Mouse (Mus musculus) common myeloid progenitor, adult 5-6 weeks (primary cell): Measurements from ENCODE around the gene Slc9a1. TPM values are rescaled to one million over a fixed set of nuclear protein-coding genes. Genes with fewer than 3 reads are reported as not detected.
A peak's percentile ranks its signal among the peaks of the same experiment; 100 is the strongest.

Experiments used
- ATAC-seq: replicated peaks from 2 replicates; pipeline ENCODE4 v1.8.0; 2016; ENCODE audit warnings: low read depth, mild to moderate bottlenecking, moderate TSS enrichment, inconsistent platforms; ENCODE audit not compliant: poor library complexity, severe bottlenecking
- total RNA-seq: library from RNA; stranded (forward); fragments of 200-1000, 187-1606 nt; gene quantifications from 2 replicates; pipeline ENCODE4 v1.2.3, GENCODE M21; 2017

The Slc9a1 gene
- total RNA-seq: 9.0 and 9.7 TPM in 2 replicates

DNA sequence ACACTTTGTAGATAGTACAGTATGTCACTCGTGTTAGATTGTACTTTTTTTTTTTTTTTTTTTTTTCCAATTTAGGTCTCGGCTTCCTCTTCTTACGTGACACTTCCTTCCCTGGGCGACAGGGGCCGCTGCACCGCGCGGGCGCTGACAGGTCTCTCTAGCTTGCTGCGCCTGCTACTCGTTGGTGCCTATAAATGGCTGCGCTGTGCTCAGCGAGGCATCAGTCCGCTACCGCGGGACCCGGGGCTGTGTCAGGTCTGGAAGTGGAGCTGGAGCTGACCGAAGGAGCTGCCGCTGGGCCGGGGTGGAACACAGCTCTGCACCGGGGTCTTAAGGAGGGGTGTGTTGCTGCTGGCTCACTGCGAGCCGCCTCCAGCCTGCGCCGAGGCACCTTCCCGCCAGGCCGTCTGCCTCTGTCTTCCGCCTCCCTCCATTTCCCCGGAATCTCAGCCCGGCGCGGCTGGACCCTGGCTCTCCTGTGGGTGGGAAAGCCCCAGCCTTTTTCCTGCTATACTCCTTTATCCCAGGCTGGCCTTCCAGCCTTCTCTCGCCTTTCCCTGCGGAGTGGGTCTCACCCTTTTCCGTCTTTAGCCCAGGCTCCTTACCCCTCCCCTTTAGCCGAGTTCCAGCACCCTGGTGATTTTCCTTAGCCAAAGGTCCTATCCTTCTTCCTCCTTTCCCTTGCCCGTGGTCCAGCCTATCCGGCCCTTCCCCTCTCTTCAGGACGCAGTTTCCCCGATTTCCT lies at the start of gene Slc9a1:
Slc9a1 (plus strand) TSS at position 154 of the 745 bp plus-strand sequence.
- peak; percentile 95 for ATAC-seq

DNA sequence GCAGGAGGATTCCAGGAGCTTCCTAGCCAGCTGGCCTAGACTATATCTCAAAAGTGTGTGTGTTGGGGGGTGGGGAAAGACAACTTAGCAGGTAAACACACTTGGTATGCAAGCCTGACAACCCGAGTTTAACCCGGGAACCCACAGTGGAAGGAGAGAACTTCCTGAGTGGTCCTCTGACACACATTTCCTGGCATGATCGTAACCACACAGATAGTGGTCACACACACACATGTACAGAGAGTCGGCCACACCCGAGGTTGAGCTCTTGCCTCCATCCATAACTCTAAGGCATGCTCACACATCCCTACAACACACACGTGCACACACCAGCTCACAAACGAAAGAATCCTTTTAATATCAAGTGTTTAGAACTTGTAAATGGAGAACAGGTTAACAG lies 41.4 kb upstream of the Slc9a1 start:
- ATAC-seq: peak; percentile 78

GRCm38 (mm10) chr4:133330296-133330695 lies 39.2 kb upstream of the Slc9a1 start:
- ATAC-seq: no peak

GRCm38 (mm10) chr4:133333306-133333705 lies 36.2 kb upstream of the Slc9a1 start:
- ATAC-seq: no peak

DNA sequence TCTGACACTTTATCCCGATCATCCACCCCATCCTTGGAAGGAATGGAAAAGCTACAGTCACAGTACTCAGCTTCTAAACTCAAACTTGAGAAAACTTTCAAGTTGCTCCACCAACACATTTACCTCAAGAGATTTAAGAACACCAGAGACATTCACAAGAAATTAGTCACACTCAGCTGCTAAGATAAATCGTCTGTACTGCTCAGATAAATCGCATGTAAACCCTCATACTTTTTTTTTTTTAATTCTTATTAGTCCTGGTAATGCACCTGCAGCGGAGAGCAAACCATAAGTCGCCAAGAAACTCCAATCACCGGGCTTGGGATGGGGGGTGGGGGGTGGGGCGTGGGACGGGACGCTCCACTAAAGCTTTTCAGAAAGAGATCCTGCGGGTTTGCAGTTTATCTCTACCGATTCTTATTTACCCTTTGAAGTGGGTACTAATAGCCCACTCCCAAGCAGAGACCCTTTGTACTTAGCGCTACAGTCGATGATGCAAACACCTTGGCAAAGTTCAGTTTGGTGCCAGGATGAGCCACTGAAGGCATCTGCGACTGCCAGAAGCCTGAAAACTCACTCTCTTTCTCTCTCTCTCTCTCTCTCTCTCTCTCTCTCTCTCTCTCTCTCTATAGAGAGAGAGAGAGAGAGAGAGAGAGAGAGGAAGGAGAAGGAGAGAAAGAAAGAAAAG lies 31.5 kb upstream of the Slc9a1 start:
- no peak for ATAC-seq

GRCm38 (mm10) chr4:133338521-133339095 lies 30.9 kb upstream of the Slc9a1 start:
- ATAC-seq: no peak

DNA sequence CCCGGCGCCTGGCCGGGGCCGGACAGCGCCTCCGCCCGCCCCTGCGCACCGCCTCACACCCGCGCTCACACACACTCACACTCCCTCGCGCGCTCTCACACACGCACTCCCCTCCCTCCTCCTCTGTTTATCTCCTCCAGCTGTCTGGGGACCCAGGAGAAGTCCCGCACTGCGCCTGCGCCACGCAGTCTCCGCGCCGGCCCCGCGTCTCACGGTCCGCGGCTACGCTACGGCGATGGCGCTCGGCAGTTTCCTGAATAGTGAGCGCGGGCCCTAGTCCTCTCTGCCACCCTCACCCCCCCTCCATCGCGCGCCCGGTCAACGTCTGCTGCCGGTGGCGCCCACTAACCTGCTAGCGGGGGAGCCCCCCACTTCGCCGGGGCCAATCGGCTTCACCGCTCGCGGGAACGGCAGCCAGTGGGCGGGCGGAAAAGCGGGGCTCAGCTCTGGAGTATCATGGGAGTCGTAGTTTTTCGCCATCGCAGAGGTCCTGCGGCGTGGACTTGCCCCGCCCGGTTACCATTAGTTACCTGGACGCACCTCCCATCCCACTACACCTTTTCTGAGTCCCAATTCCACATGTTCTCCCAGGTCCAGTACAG lies 30.3 kb upstream of the Slc9a1 start:
- peak; percentile 97 for ATAC-seq

- ATAC-seq: no peak
Measured at GRCm38 (mm10) chr4:133340217-133340616, 29.3 kb upstream of the Slc9a1 start.

DNA sequence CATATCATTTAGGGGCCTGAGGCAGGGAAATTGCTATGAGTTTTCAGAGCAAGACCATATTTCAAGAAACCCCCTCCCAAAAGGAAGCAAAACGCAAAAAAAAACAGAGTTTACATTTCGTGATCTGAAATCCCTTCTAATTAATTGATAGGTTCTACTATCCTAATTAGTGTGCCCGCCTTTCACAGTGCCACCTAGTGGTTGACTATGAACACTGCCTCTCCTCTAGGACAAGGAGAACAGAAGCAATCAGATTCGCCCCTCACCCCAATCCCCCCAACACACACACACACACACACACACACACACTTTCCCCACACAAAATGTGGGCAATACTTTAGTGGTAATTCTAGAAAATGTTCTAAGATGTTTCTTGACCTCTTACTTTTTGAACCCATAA lies 25.4 kb upstream of the Slc9a1 start:
- no peak; the same call in 1 of the 2 replicates for ATAC-seq

- ATAC-seq: no peak
Measured at GRCm38 (mm10) chr4:133345702-133346101, 23.8 kb upstream of the Slc9a1 start.

- ATAC-seq: peak; percentile 33
Measured at GRCm38 (mm10) chr4:133346577-133346976, 22.9 kb upstream of the Slc9a1 start.

DNA sequence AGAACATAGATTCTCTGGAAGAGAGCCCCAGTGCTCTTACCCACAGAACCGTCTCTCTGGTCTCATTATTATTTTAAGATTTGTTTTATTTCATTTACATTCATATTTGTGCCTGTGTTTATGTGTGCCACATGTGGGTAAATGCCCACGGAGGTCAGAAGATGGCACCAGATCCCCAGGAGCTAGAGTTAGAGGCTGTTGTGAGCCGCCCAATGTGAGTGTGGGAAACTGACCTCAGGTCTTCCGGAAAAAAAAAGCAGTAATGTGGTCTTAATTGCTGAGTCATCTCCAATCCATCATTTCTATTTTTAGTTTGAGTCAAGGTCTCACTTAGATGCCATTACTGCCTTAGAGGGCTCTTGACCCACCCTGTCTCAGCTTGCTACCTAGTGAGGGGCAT lies 21.9 kb upstream of the Slc9a1 start:
- peak; percentile 38 for ATAC-seq

DNA sequence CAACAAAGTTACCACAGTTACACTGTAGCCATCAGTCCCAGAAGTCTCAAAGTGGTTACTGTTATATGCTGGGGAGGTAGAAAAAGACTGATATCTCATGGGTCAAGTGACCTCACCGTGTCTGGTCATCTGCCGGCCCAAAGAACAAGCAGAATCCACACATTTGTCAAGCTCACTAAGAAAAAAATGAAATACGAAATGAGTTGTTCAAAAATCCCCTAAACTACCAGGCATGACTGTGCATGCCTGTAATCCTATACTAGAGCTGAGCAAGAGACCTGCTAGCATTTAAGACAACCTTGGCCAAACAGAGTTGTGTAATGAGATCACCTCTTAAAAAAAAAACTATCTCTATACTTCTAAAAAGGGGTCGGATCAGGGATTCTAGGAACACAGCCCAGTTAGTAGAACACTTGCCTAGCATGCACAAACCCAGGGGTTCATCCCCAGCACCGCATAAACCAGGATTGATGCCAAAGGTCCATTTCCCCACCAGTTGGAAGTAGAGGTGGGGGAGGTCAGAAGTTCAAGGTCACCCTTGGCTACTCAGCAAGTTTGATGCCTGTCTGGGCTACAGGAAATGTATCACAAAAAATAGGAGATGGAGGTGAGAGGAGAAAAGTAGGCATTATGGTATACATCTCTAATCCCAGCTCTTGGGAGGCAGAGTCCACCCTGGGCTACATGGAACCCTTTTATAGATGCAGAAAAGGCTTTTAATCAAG lies 21.3 kb upstream of the Slc9a1 start:
- no peak for ATAC-seq

GRCm38 (mm10) chr4:133352797-133353196 lies 16.7 kb upstream of the Slc9a1 start:
- ATAC-seq: no peak

GRCm38 (mm10) chr4:133353367-133354365 lies 15.8 kb upstream of the Slc9a1 start, which contains the start of gene Wdtc1:
TSS of gene Wdtc1 (minus strand) at chr4:133353481.
- ATAC-seq: peak; percentile 39; the same call in 1 of the 2 replicates

DNA sequence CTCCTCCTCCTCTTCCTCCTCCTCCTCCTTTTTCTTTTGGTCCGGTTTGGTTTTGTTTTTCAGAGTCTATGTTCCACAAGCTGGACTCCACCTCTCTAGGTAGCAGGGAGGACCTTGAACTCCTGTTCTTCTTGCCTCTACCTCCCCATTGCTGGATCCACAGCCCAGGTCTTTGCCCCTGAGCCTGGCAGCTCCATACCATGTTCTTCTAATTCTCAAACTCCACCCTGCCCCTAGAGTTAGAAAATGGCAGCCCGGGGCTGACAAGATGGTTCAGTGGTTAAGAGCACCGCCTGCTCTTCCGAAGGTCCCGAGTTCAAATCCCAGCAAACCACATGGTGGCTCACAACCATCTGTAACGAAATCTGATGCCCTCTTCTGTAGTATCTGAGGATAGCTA lies 14.9 kb upstream of the Slc9a1 start:
- ATAC-seq: no peak

DNA sequence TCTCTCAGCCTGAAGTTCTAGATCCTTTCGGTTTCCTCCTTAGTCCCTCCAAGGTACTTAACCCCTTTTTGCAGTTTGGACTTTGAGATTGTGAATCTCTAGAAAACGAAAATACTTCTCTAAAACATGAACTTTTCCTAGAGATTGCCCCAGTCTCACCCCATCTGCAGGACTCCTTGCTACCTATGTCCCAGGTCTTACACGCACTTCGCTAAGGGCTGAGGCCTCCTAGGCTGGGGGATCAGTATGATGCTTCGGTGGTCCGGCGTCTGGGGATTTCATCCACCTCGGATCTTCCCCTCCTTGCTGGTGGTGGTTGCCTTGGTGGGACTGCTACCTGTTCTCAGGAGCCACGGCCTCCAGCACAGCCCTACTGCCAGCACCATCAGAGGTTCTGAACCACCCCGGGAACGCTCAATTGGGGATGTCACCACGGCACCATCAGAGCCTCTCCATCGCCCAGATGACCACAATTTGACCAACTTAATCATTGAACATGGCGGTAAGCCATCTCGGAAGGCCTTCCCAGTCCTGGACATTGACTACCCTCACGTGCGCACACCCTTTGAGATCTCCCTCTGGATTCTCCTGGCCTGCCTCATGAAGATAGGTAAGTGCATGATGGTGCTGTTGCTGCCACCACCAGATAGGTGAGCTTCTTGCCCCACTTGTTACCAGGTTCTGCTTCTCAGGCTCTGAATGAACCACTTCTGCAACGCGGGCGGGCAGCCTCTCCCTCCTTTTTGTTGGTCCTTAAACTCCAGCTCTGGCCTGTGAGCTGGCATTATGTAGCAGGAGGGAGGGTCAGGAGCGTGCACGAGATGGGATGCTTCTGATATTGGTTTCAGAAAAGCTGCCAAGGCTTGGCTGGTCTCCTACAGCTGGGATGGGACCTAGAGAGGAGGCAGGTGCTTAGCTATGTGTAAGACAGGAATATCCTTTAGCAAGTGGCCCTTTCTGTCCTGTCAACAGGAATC lies 1.1 kb downstream of the Slc9a1 start:
- no peak for ATAC-seq
